Mouse (Mus musculus) brain, embryonic 14.5 days (tissue): ENCODE data around the gene Itm2b.

Experiments used
- CTCF ChIP-seq: fragments of 200-500 bp; IDR thresholded peaks from 2 replicates; pipeline ENCODE4 v1.5.1; 2012; ENCODE audit warnings: inconsistent platforms, mild to moderate bottlenecking, moderate library complexity, borderline replicate concordance; ENCODE audit not compliant: insufficient read depth, insufficient read length; ENCODE audit errors: extremely low read depth
- POLR2A ChIP-seq: fragments of 200-500 bp; IDR thresholded peaks from 2 replicates; pipeline ENCODE4 v1.6.1; 2012; ENCODE audit warnings: mild to moderate bottlenecking, inconsistent platforms, borderline replicate concordance; ENCODE audit not compliant: poor library complexity, insufficient read depth, insufficient read length, severe bottlenecking; ENCODE audit errors: extremely low read depth

DNA sequence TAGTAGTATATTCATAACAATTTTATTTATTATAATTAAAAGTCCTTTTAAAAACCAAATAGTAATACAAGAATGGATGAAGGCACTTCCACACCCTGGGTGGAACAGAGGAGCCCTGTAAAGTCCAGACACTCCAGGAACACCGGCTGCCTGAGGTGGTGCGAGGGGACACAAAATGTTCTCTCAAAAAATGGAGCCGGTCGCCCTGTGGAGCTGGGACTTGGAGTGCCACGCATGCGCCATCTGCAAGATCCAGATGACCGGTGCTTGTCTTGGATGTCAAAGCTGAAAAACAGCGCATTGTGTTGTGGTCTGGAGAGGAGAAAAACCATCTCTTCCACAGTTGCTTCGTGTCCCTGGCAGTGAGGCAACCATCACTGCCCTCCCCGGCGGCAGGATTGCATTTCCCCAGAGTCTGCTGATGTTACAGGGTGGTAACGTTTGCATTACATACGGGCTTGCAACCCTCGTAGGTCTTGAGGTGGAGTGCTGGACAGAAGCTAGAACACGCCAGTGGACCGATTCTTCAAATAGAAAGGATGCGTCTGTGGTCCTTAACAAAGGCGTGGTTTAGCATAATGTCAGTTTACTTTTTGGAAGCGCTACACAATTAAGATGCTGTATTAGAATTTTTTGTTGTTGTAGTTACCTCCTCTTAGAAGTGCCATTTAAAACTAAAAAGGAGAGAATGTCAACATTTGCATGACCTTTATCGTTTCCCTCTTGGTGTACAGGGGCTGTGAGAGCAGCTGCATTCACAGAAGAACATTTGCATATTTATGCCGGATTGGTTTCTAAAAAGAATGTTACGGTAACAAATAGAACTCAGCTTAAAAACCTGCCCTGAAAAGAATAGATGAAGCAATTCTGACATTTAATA is 49.9 kb downstream of the Itm2b start:
- TF ChIP-seq POLR2A: no peak
- no peak for TF ChIP-seq CTCF
